Mouse (Mus musculus): ENCODE data around the gene Gm29797.

The Gm29797 gene

DNA sequence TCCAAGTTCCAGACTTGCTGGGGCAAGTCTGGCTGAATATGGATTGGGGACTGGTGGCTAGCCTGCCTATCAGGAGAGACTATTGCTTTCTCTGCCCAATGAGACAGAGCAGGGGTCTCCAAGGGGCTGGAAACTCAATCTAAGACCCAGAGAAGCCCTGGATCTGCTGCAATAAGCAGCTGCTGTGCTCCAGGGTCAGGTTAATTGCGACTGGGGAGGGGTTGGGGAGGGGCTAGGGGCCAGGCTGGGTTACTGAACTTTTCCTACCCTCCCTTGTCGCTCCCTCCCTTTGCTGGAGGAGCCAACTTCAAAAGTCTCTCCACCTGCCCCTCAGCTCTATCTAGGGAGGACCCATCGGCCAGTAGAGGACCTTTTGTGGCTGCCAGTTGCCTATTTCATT is at the start of gene Gm29797:
Gm29797 (plus strand) TSS at position 301 of the 400 bp plus-strand sequence.
- DNase-seq (ENCODE audit: low read depth, low spot score) = no peak

DNA sequence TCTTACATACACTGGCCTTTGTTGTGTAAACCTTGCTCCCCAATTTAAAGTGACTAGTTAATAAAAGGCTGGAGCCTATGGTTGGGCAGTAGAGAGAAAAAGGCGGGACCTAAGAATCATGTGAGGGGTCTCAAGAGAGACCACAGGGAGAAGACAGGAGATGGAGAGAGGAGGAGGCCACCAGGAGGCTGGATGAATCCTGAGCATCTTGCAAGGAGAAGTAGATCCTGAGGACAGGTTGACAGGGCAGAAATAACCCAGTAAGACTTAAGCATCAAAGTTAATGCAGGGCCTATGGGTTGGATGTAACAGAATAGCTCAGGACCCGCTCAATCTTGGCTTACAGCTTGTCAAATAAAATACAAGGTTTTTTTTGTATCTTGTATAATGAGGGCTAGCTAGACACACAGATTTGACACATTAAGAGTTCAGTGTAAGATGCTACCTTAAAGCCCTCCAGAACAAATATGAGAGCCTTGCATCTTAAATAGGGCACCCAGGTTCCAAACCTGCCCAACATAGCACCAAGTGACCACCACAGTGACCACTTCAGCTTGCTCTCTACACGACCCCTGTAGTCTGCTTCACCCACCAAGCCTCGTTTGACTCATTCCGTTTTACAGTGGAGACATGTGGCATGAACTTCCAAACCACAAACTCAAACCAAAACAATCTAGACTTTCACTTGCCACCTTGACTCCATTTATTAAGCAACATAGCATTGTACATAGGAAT is 37.9 kb upstream of the Gm29797 start:
- DNase-seq (ENCODE audit: low read depth, low spot score) = no peak

DNA sequence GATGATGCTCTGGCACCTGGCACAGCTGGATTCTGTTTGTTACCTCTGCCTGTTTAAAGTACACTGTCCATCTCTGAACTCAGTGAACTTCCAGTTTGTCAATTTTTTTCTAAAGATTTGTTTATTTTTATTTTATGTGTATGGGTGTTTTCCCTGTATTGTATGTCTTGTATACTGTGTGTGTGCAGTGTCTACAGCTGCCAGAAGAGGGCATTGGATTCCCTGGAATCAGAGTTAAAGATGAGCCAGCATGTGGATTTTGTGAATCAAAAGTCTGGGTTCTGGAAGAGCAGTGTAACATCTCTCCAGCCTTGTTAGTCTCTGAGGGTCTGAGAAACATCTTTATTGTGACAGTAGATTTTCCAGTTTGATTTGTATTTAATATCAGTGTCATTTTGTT is 33.4 kb upstream of the Gm29797 start:
- no peak for DNase-seq (ENCODE audit: low read depth, low spot score)

DNA sequence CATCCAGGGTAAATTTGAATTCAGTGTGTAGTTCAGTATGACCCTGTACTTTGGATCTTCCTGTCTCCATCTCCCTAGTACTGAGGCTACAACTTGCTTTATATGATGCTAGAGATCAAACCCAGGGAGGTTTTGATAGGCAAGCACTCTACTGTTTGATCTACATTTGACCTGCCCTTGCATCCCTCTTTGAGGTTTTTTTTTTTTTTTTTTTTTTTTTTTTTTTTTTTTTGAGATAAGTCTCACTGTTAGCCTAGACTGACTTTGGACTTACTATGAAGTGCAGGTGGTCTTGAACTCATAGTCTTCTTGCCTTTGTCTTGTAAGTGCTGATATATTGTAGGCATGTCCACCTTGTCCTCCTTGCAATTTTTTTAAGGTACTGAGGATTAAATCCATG is 28.4 kb upstream of the Gm29797 start:
- no peak for DNase-seq (ENCODE audit: low read depth, low spot score)

DNA sequence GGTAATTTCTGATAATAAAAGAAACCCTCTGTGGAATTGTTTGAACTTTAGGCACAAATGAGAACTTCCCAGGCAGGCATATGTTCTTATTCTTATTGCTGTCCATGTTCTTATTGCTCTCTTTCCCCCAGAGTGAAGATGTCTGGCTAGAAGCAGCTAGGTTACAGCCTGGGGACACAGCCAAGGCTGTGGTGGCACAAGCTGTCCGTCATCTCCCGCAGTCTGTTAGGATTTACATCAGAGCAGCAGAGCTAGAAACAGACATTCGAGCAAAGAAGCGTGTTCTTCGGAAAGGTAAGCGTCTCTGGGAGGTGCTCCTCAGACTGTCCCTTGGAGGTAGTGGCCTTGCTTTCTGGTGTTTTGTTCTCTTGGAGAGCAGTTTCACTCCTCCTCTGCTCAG is 24.2 kb upstream of the Gm29797 start:
- DNase-seq (ENCODE audit: low read depth, low spot score) = no peak

DNA sequence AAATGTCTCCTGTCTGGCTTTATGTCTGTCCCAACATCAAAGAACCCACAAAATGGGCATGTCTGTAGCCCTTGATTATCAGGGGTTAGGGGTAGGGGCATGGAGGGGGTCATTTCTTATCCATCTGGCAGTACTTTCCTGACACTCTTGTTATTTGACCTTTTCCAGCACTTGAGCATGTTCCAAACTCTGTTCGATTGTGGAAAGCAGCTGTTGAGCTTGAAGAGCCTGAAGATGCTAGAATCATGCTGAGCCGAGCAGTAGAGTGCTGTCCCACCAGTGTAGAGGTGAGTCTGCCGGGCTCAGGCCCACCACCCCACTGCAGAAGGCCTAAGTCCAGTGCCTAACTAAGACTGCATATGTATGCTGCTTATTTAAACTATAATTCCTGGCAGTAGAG is 21.0 kb upstream of the Gm29797 start:
- no peak for DNase-seq (ENCODE audit: low read depth, low spot score)

DNA sequence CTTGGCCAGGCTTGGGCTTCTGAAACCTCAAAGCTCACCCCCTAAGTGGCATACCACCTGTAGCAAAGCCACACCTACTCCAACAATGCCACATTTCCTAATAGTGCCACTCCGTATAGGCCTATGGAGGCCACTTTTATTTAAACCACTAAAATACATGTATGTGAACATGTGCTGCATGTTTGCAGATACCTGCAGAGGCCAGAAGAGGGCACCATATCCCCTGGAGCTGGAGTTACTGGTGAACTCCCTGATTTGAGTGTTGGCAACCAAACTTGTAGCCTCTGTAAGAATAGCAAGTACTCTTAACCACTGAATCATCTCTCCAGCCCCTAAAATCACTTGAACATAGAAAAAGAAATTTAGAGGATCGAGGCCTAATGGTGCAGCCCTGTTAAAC is 12.5 kb upstream of the Gm29797 start:
- no peak for DNase-seq (ENCODE audit: low read depth, low spot score)

DNA sequence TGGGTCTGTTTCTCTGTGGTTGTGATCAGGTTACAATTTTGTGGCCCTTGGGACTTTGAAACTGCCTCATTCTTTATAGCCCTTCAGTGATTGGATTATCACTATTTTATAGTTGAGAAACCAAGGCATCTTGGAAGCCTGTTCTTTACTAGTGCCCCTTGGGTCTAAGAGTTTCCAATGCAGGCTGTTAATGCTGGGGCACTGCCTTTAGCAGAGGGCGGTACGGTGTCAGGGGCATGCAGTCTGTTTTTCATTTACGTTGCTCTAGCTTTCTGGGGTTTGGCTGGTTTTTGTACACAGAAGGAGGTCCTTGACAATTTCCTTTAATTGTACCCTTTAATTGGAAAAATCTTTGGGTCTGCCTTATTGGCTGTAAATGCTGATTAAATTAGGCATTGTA is 11.2 kb upstream of the Gm29797 start:
- no peak for DNase-seq (ENCODE audit: low read depth, low spot score)

DNA sequence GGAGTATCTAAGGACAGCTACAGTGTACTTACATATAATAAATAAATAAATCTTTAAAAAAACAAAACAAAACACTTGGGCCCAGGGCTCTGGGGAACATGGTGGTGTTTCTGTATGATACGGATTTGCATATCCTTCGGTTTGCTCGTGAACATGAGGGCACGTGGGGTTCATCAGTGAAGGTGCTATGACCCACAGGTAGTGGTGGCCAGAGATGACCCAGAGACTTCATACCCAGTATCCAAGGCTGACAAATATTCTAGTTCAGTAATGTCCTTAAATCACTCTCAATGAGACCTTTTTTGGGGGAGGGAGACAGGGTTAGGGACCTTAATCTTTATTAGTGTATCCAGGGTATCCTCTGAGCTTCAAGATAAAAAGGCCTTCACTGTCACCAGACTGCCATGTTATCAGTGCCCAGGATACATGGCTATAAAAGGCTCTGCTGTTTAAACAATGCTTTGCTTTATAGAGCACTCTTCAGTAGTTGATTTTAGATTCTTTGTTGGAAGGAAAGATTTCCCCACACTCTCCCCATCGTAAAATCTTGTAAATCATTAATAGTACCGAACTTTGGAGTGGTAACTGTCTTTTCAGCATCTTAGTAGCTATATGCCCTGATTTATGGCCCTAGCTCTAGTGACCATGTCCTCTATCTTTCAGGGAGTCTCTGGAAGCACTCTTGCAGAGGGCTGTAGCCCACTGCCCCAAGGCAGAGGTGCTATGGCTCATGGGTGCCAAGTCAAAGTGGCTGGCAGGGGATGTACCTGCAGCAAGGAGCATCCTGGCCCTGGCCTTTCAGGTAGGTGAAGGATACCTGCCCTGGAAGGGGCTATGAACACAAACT is 10.0 kb upstream of the Gm29797 start:
- no peak for DNase-seq (ENCODE audit: low read depth, low spot score)

DNA sequence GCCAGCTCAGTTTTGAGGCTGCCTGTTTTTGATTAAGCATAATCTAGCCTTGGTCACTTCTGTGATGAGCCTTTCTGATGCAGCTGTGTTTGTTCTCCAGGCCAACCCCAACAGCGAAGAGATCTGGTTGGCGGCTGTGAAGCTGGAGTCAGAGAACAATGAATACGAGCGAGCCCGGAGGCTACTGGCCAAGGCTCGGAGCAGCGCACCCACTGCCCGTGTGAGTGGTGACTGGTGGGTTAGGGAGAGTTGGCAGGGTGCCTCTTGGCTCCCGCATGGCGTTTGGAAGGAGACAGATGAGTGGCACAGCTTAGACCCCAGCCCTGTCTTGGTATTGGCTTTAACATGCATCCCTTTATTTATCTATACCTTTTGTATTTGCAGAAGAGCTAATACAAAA is 7.9 kb upstream of the Gm29797 start:
- no peak for DNase-seq (ENCODE audit: low read depth, low spot score)

DNA sequence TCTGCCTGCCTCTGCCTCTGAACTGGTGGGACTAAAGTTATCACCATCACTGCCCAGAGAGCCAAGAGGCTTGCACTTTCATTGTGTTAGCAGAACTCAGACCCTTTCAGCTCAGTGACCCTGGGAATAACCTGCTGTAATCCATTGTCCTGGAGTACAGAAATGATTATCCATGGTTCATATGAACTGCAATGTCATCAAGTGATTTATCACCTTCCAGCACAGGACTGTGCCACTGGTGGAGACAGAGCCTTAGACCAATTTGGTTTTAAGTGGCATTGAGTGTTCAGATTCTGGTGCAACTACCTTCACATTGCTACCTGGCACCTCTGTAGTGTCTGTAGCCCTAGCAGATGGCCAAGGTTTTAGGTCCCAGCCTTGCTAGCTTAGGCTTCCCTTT is 3.8 kb upstream of the Gm29797 start:
- DNase-seq (ENCODE audit: low read depth, low spot score) = no peak

DNA sequence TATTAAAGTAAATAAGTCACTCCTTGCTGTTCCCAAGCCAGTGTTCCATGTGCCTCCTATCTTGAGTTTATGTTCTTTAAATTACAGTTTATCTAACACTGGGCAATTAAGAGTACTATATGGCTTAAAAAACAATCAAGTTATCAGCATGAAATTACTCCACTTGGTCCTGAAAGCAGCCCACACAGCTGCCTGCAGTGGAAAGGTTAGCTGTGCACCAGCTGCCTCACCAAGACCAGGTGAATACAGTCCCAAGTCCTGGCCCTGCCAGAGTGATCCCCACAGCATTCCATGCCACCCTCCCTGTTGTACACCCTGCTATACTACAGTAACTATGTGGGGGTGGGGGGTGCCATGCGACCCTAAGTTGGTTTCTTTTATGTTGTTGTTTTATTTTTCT is 3.3 kb upstream of the Gm29797 start:
- no peak for DNase-seq (ENCODE audit: low read depth, low spot score)

DNA sequence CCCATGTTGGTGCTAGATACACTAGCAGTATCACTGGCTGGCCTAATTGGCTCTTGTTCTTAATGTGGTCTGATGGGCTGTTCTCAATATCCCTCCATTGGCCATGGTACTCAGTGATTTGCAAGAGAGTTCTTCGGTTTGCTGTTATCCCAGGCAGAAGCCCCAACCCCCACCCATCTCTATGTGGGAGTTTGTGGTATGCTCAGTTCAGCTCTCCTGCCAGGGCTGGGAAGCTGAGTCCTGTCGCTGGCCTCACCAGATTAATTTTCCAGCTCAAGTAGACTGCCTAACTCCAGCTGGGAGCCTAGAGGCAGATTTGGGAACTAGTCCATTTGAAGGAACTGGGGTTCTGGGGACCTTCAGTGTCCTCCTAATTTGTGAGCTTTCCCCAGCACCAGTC is 607 bp downstream of the Gm29797 start:
- no peak for DNase-seq (ENCODE audit: low read depth, low spot score)

DNA sequence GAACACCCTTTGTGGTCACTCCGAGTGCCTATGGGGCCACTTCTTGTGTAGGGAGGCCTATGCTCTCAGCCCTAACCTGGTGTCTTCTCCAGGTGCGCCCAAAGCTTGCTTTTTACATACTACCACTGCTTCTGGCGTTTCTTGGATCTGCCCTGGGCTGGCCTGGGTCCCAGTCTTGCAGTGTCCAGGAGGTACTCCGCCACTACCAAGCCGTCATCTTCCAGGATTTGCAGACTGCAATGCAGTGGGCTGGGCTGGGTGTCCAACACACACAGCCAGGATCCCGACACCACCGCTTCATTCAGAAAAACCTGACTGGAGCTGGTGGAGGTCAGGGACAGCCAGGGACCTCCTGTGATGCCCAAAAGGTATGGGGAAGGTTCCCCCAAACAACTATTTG is 1.7 kb downstream of the Gm29797 start:
- no peak for DNase-seq (ENCODE audit: low read depth, low spot score)

DNA sequence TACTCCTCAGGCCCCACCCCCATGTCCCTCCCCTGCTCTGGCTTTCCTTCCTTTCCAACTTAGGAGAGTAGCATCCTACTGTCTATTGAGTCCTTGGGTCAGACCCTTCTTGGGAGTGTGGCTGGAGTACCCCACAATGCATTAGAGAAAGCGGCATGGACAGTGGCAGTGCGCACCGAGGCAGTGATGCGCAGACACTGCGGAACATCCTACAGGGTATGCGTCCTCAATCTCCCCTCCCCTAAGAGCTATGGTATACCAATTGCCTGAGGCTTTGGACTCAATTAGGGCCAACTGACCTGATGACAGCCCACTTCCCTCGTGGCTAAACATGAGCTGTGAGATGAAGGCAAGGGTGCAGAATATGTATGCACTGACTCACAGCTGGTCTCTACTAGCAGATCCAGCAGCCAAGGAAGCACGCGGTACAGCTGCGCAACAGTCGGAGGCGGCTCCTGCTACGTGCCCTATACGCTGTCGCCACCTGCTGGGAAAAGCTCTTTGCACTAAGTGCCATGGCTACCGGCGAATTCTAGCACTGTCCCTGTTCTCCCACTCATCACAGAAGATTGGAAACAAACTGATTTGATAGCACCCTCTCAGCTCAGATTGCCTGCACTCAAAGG is 2.2 kb downstream of the Gm29797 start:
- DNase-seq (ENCODE audit: low read depth, low spot score) = no peak

DNA sequence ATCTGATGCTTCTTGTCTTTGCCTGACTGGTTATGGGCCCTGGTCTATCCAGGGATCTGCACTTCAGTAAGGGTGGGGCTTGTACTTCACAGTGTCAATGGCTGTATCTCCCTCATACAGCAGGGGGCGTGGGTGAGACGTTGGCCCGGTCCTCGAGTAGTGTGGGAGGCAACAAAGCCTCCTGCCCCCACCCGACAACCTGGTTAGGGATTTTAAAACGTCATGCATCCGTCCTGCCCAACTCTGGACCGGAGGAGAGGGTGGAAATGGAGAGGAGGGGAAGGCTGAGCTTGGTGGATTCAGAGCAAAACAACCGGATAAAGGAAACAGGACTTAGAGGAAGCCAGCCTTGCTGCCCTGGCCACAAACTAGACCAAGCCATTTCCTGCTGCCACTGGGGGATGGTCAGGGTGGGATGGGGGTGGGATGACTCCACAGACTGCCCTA is 2.8 kb downstream of the Gm29797 start:
- DNase-seq (ENCODE audit: low read depth, low spot score) = no peak

DNA sequence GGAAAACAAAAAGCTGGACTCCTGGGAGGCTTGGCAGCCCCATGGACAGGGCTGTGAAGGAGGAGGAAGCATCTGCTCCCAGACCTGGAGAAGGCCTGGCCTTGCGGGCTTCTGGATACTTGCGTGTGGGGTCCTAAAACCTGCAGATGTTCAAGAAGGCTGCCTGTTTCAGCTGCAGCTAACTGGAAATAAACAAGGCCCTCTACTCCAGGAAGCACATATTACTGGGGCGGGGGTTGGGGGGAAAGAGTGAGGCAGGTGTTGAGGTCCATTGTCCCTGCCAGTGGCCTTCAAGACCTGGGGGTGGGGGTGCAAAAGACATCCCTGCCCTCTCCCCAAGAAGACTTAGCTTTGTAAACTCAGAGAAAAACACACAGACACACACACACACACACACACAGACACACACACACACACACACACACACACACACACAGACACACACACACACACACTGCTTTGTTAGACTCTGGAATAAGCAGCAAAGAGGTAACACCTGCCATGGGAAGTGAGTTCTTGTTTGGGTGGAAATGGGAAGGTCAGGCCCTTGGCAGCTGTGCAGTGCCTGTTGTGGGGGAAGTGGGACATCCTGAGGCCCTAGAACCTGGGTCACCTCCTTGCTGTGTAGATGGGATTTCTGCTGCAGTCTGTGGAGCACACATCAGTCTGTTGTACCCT is 5.9 kb downstream of the Gm29797 start:
- no peak for DNase-seq (ENCODE audit: low read depth, low spot score)

DNA sequence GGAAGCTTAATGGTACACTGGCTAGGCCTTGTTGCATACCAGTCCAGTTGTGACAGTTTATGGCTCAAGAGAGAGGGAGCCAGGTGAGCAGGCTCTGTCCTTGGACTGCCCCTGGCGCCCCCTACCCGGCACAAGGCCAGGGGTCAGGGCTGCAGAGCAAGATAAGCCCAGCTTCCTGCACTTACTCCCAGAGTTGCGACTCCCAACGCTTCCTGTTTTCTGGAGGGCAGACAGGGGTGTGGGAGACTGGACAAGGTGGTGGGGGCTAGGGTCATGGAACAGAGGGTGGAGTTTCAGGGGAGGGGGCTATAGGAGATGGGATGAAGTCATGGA is 6.4 kb downstream of the Gm29797 start:
- DNase-seq (ENCODE audit: low read depth, low spot score) = no peak

DNA sequence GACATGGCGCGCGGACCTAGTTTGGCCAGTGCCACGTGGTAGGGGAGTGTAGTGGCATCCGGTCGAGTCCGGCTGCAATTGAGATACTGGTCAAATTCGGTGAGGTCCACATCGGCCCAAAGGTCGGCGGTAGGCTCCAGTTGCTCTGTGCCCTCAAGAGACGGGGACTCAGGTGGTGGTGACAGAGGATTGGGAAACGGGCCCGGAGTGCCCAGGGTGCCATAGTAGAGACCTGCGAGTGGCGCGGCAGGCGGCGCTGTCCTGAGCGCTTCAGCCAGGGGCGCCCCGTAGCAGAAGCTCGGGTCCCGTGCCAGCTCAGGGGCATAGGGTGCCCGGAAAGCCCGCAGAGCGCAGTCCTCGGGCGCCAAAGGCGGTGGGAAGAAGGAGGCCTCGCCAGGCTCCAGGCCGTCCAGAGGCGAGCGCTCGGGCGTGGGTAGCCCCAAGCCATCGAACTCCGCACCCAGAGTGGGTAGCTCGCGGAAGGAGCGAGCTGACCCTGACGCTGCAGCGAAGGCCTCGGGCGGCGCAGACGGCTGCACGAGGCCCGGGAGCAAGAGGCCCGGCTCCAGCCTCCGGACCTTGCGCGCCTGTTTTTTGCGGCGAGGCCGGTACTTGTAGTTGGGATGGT is 13.6 kb downstream of the Gm29797 start:
- DNase-seq (ENCODE audit: low read depth, low spot score) = no peak

DNA sequence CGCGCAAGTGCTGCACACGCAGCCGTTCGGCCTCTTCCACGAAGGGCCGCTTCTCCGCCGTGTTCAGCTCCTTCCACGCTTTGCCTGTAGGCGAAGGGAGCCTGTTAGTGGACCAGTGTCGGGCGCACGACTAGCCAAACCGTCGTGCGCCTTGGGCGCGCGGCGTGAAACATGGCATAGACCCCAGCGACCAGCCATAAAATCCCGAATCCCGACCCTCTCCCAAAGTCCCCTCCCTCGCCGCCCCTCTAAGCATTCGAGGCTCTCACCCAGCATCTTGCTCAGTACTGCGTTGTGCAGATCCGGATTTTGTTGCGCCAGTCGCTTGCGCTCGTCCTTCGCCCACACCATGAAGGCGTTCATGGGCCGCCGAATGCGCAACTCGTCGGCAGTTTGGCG is 14.1 kb downstream of the Gm29797 start:
- DNase-seq (ENCODE audit: low read depth, low spot score) = no peak

DNA sequence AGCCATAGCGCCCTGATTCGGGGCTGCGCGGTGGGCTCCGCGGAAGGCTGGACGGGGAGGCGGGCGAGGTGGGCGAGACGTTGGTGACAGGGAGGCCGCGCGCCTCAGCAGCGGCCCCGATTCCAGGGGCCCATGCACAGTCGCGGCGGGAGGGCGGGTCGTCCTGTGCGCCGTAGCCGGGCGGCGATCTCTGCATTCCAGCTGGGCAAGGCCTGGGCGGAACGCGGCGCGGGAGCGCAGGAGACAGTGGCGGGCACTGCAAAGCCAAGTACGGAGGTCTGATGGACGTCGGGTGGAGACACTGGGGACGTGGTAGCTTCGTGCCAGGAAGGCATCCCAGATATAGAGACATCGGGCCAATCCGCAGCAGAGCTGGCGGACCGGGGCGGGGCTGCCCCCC is 14.5 kb downstream of the Gm29797 start, which contains the start of gene Sox18:
Sox18 (minus strand) TSS at position 315 of the 400 bp plus-strand sequence.
- DNase-seq (ENCODE audit: low read depth, low spot score) = no peak

DNA sequence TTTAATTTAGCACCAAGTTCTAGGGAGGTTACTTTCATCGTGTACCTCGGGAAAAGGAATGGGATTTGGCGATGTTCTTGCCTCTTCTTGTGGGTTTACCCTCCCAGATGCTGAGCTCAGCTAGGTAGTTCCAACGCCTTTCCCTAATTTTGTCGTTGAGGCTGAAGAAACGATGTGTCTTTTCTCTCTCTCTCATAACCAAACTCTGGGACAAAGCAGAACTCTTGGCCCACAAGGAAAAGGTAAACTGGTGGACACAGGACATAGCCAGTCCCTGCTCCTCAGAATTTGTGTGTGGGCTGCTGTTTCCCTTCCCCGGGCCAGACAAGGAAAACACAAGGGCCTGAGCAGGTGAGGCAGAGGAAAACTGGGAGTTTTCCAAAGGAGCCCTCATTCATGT is 15.2 kb downstream of the Gm29797 start:
- DNase-seq (ENCODE audit: low read depth, low spot score) = no peak
